Mouse (Mus musculus) liver, embryonic 11.5 days (tissue): ENCODE data around the gene Gap43. TPM values are rescaled to one million over a fixed set of nuclear protein-coding genes. Genes with fewer than 3 reads are reported as not detected.
A peak's percentile ranks its signal among the peaks of the same experiment; 100 is the strongest.

ENCODE experiments used
- ATAC-seq: fragments of 200-750 bp; cut with Nextera tagmentation; replicated peaks from 2 replicates; pipeline ENCODE4 v1.8.0; 2017; ENCODE audit warnings: moderate number of reproducible peaks, mild to moderate bottlenecking, moderate TSS enrichment, moderate library complexity; ENCODE audit not compliant: low FRiP score
- DNase-seq: peaks from one replicate; pipeline ENCODE4 v3.0.0-alpha.2; 2017; ENCODE audit warnings: low spot score
- H3K27ac ChIP-seq: fragments of 300-500 bp; sonication (generic); 2 replicates; pipeline ENCODE4 v1.5.1; 2014; ENCODE audit warnings: mild to moderate bottlenecking, low read depth, low read length, control low read depth
- H3K27me3 ChIP-seq: fragments of 300-500 bp; sonication (generic); replicated peaks from 2 replicates; pipeline ENCODE4 v1.6.1; 2014; ENCODE audit warnings: low read length, mixed read lengths; ENCODE audit not compliant: control insufficient read depth, insufficient read depth
- H3K36me3 ChIP-seq: fragments of 300-500 bp; sonication (generic); 2 replicates; pipeline ENCODE4 v1.6.1; 2014; ENCODE audit warnings: mild to moderate bottlenecking, low read length, moderate library complexity, mixed read lengths; ENCODE audit not compliant: control insufficient read depth, insufficient read depth
- H3K4me1 ChIP-seq: fragments of 300-500 bp; sonication (generic); replicated peaks from 2 replicates; pipeline ENCODE4 v1.6.1; 2014; ENCODE audit warnings: low read length, mixed read lengths; ENCODE audit not compliant: control insufficient read depth, insufficient read depth
- H3K4me2 ChIP-seq: fragments of 300-500 bp; sonication (generic); 2 replicates; pipeline ENCODE4 v1.6.1; 2014; ENCODE audit warnings: mild to moderate bottlenecking, control low read depth, moderate library complexity
- H3K4me3 ChIP-seq: fragments of 300-500 bp; sonication (generic); 2 replicates; pipeline ENCODE4 v1.5.1; 2014; ENCODE audit warnings: low read depth, low read length, control low read depth
- H3K9ac ChIP-seq: fragments of 300-500 bp; sonication (generic); 2 replicates; pipeline ENCODE4 v1.6.1; 2014; ENCODE audit warnings: low read depth, low read length, control low read depth
- H3K9me3 ChIP-seq: fragments of 300-500 bp; sonication (generic); 2 replicates; pipeline ENCODE4 v1.6.1; 2016; ENCODE audit warnings: low read length, inconsistent platforms, mixed read lengths; ENCODE audit not compliant: control insufficient read depth
- WGBS: fragments of 180-500 bp; shearing (Covaris S2); extraction: QIAGEN DNeasy Blood & Tissue Kit; methylation state at CpG from one replicate; pipeline ENCODE4 v1.1.7; 2014; 5-methylcytosine and 5-hydroxymethylcytosine counted together
- polyA plus RNA-seq: library from polyadenylated mRNA; unstranded; fragments of >200 nt; fragmentation: Nextera tagmentation; extraction: Ambion mirVana; gene quantifications from 2 replicates; pipeline ENCODE4 v1.2.1, GENCODE M21; 2014

Gap43 gene
- polyA plus RNA-seq, 1 experiment from 2014 or later, result 20.3 TPM

- no peak for DNase-seq
- no peak for ATAC-seq
- no peaks in the 10 kb centered on the region for H3K4me1 ChIP-seq
- H3K27ac ChIP-seq, result no peak overlapping the region
- H3K9me3 ChIP-seq, result no peaks in the 10 kb centered on the region
- 0 out of 2 replicates have a peak, but pooled peaks cover 6% of the 10 kb centered on the region for H3K27me3 ChIP-seq
- H3K9ac ChIP-seq, result no peak overlapping the region
- H3K4me3 ChIP-seq, result peak overlapping the region; percentile 33
- peak overlapping the region; percentile 56 for H3K4me2 ChIP-seq
- 3% methylated on average over 10 of the region's 10 CpGs for WGBS
- no peaks in the 10 kb centered on the region for H3K36me3 ChIP-seq
Measured at GRCm38 (mm10) chr16:42339512-42339911, 939 bp downstream of the Gap43 start.

GRCm38 (mm10) chr16:42338987-42339386 lies 1.5 kb downstream of the Gap43 start:
- H3K9ac ChIP-seq, result no peak overlapping the region
- no peak for DNase-seq
- peak overlapping the region; percentile 33; the same call in 1 of the 2 replicates for H3K4me3 ChIP-seq
- H3K27me3 ChIP-seq, result 0 out of 2 replicates have a peak, but pooled peaks cover 6% of the 10 kb centered on the region
- ATAC-seq, result no peak
- no peaks in the 10 kb centered on the region for H3K9me3 ChIP-seq
- H3K4me1 ChIP-seq, result no peaks in the 10 kb centered on the region
- peak overlapping the region; percentile 56 for H3K4me2 ChIP-seq
- 4% methylated on average over 4 of the region's 4 CpGs for WGBS
- no peak overlapping the region for H3K27ac ChIP-seq
- no peaks in the 10 kb centered on the region for H3K36me3 ChIP-seq

- H3K4me3 ChIP-seq, result no peak overlapping the region
- H3K27ac ChIP-seq, result no peak overlapping the region
- ATAC-seq (no peak), DNase-seq (no peak)
- no peak overlapping the region for H3K4me2 ChIP-seq
- H3K27me3 ChIP-seq, result 0 out of 2 replicates have a peak, but pooled peaks cover 6% of the 10 kb centered on the region
- H3K36me3 ChIP-seq, result no peaks in the 10 kb centered on the region
- no peak overlapping the region for H3K9ac ChIP-seq
- WGBS, result 31% methylated on average over 4 of the region's 4 CpGs
- no peaks in the 10 kb centered on the region for H3K9me3 ChIP-seq
- no peaks in the 10 kb centered on the region for H3K4me1 ChIP-seq
Measured at GRCm38 (mm10) chr16:42338342-42338741, 2.1 kb downstream of the Gap43 start.

GRCm38 (mm10) chr16:42337663-42338062 lies 2.8 kb downstream of the Gap43 start:
- no peak for ATAC-seq
- Histone ChIP-seq H3K9me3 (no peaks in the 10 kb centered on the region), H3K27ac (no peak overlapping the region), H3K4me2 (no peak overlapping the region), H3K9ac (no peak overlapping the region), H3K4me3 (no peak overlapping the region), H3K4me1 (no peaks in the 10 kb centered on the region), H3K27me3 (0 out of 2 replicates have a peak, but pooled peaks cover 6% of the 10 kb centered on the region), H3K36me3 (no peaks in the 10 kb centered on the region)
- WGBS, result 24% methylated on average over 2 of the region's 2 CpGs
- DNase-seq, result no peak

GRCm38 (mm10) chr16:42336610-42337009 lies 3.8 kb downstream of the Gap43 start:
- no peak for DNase-seq
- 27% methylated on average over 2 of the region's 2 CpGs for WGBS

GRCm38 (mm10) chr16:42332321-42332720 lies 8.1 kb downstream of the Gap43 start:
- H3K36me3 ChIP-seq, result no peaks in the 10 kb centered on the region
- H3K4me1 ChIP-seq, result no peaks in the 10 kb centered on the region
- H3K9ac ChIP-seq, result no peak overlapping the region
- no peak for DNase-seq
- WGBS, result 24% methylated on average over 4 of the region's 4 CpGs
- no peak overlapping the region for H3K4me3 ChIP-seq
- no peak overlapping the region for H3K4me2 ChIP-seq
- no peaks in the 10 kb centered on the region for H3K9me3 ChIP-seq
- no peak for ATAC-seq
- H3K27me3 ChIP-seq, result no peaks in the 10 kb centered on the region
- H3K27ac ChIP-seq, result no peak overlapping the region

More at GRCm38 (mm10) chr16:42336610-42337009, 3.8 kb downstream of the Gap43 start:
- ATAC-seq, result no peak; the same call in 1 of the 2 replicates
- Histone ChIP-seq H3K27ac (no peak overlapping the region), H3K9me3 (no peaks in the 10 kb centered on the region), H3K36me3 (no peaks in the 10 kb centered on the region), H3K4me2 (no peak overlapping the region), H3K9ac (no peak overlapping the region), H3K4me1 (no peaks in the 10 kb centered on the region), H3K27me3 (0 out of 2 replicates have a peak, but pooled peaks cover 6% of the 10 kb centered on the region), H3K4me3 (no peak overlapping the region)

GRCm38 (mm10) chr16:42326191-42326590 lies 14.3 kb downstream of the Gap43 start:
- no peaks in the 10 kb centered on the region for H3K27me3 ChIP-seq
- 55% methylated on average over 2 of the region's 2 CpGs for WGBS
- no peak overlapping the region for H3K27ac ChIP-seq
- DNase-seq (no peak), ATAC-seq (no peak)
- no peaks in the 10 kb centered on the region for H3K36me3 ChIP-seq
- H3K4me3 ChIP-seq, result no peak overlapping the region
- no peaks in the 10 kb centered on the region for H3K4me1 ChIP-seq
- no peaks in the 10 kb centered on the region for H3K9me3 ChIP-seq
- no peak overlapping the region for H3K4me2 ChIP-seq
- H3K9ac ChIP-seq, result no peak overlapping the region

- Histone ChIP-seq H3K27ac (no peak overlapping the region), H3K9me3 (no peaks in the 10 kb centered on the region), H3K27me3 (no peaks in the 10 kb centered on the region), H3K4me2 (no peak overlapping the region), H3K36me3 (no peaks in the 10 kb centered on the region), H3K4me1 (no peaks in the 10 kb centered on the region), H3K9ac (no peak overlapping the region), H3K4me3 (no peak overlapping the region)
- ATAC-seq (no peak), DNase-seq (no peak)
Measured at GRCm38 (mm10) chr16:42325536-42325935, 14.9 kb downstream of the Gap43 start.

GRCm38 (mm10) chr16:42319831-42320230 lies 20.6 kb downstream of the Gap43 start:
- Histone ChIP-seq H3K4me3 (no peak overlapping the region), H3K27ac (no peak overlapping the region), H3K36me3 (no peaks in the 10 kb centered on the region), H3K4me2 (no peak overlapping the region), H3K4me1 (no peaks in the 10 kb centered on the region), H3K27me3 (no peaks in the 10 kb centered on the region), H3K9ac (no peak overlapping the region), H3K9me3 (no peaks in the 10 kb centered on the region)
- no peak for DNase-seq
- ATAC-seq, result no peak
